Mouse (Mus musculus) T-helper 1 cell (primary cell): ENCODE results near the gene Gfod1.

Experiments
- in situ Hi-C: fragments of 300-600 bp; cut with MboI, MseI; formaldehyde crosslinking; loops from one replicate; pipeline ENCODE4 v1.15.1; 2025; ENCODE audit warnings: high pct_unique_total_duplicates

Gfod1 gene

GRCm38 (mm10) chr13:43173262-43173661, 130.7 kb downstream of the Gfod1 start:
- in situ Hi-C loops = loop anchor here (10.0 kb wide), 1 partner anchor 602 kb away; no protein-coding TSS in a partner anchor

GRCm38 (mm10) chr13:43172036-43172713, 131.8 kb downstream of the Gfod1 start:
- in situ Hi-C loops = loop anchor here (10.0 kb wide), 1 partner anchor 603 kb away; no protein-coding TSS in a partner anchor

GRCm38 (mm10) chr13:43171020-43171710, 132.8 kb downstream of the Gfod1 start, which contains the start of gene Tbc1d7:
TSS of gene Tbc1d7 (minus strand) at chr13:43171501.
- in situ Hi-C loops = loop anchor here (10.0 kb wide), 1 partner anchor 604 kb away; no protein-coding TSS in a partner anchor

GRCm38 (mm10) chr13:43167721-43168120, 136.3 kb downstream of the Gfod1 start:
- in situ Hi-C loops = no loop called here

GRCm38 (mm10) chr13:43159429-43159828, 144.5 kb downstream of the Gfod1 start:
- in situ Hi-C loops = no loop called here

GRCm38 (mm10) chr13:43158281-43158680, 145.7 kb downstream of the Gfod1 start:
- in situ Hi-C loops = no loop called here

GRCm38 (mm10) chr13:43157370-43157769, 146.6 kb downstream of the Gfod1 start:
- in situ Hi-C loops = no loop called here

GRCm38 (mm10) chr13:43152005-43152520, 151.9 kb downstream of the Gfod1 start:
- in situ Hi-C loops = no loop called here

- in situ Hi-C loops = no loop called here
These were observed 154.3 kb downstream of the Gfod1 start for GRCm38 (mm10) chr13:43149661-43150060.

- in situ Hi-C loops = no loop called here
These were observed 155.3 kb downstream of the Gfod1 start for GRCm38 (mm10) chr13:43148692-43149091.

GRCm38 (mm10) chr13:43146515-43147258, 157.3 kb downstream of the Gfod1 start:
- in situ Hi-C loops = no loop called here
